Mouse (Mus musculus) intestine, embryonic 14.5 days (tissue): Measurements from ENCODE around the gene St3gal3. TPM values are rescaled to one million over a fixed set of nuclear protein-coding genes. Genes with fewer than 3 reads are reported as not detected.

Experiments
- ATAC-seq: fragments of 200-750 bp; cut with Nextera tagmentation; replicated peaks from 2 replicates; pipeline ENCODE4 v1.8.0; 2017; ENCODE audit warnings: low read depth, moderate number of reproducible peaks, moderate TSS enrichment, moderate library complexity; ENCODE audit not compliant: low FRiP score, low TSS enrichment
- DNase-seq: peaks from one replicate; pipeline ENCODE4 v3.0.0-alpha.2; 2018; ENCODE audit warnings: low spot score
- H3K27ac ChIP-seq: fragments of 300-500 bp; sonication (generic); 2 replicates; pipeline ENCODE4 v1.5.1; 2014; ENCODE audit warnings: low read depth, mild to moderate bottlenecking, control low read depth
- H3K27me3 ChIP-seq: fragments of 300-500 bp; sonication (generic); replicated peaks from 2 replicates; pipeline ENCODE4 v1.6.1; 2014; ENCODE audit warnings: low read length, control low read depth; ENCODE audit not compliant: control insufficient read depth, insufficient read depth
- H3K36me3 ChIP-seq: fragments of 300-500 bp; sonication (generic); 2 replicates; pipeline ENCODE4 v1.6.1; 2014; ENCODE audit warnings: low read length, control low read depth; ENCODE audit not compliant: control insufficient read depth, insufficient read depth
- H3K4me1 ChIP-seq: fragments of 300-500 bp; sonication (generic); replicated peaks from 2 replicates; pipeline ENCODE4 v1.6.1; 2014; ENCODE audit warnings: low read length, control low read depth, mixed read lengths; ENCODE audit not compliant: control insufficient read depth, insufficient read depth
- H3K4me2 ChIP-seq: fragments of 300-500 bp; sonication (generic); 2 replicates; pipeline ENCODE4 v1.6.1; 2014; ENCODE audit warnings: low read length
- H3K4me3 ChIP-seq: fragments of 300-500 bp; sonication (generic); 2 replicates; pipeline ENCODE4 v1.5.1; 2014; ENCODE audit warnings: low read depth, low read length, control low read depth, mixed read lengths
- H3K9ac ChIP-seq: fragments of 300-500 bp; sonication (generic); 2 replicates; pipeline ENCODE4 v1.6.1; 2014; ENCODE audit warnings: mild to moderate bottlenecking, low read length
- H3K9me3 ChIP-seq: fragments of 300-500 bp; sonication (generic); 2 replicates; pipeline ENCODE4 v1.6.1; 2016; ENCODE audit warnings: low read length, control low read depth; ENCODE audit not compliant: control insufficient read depth
- WGBS: fragments of 180-500 bp; shearing (Covaris S2); extraction: QIAGEN DNeasy Blood & Tissue Kit; methylation state at CpG from one replicate; pipeline ENCODE4 v1.1.7; 2014; 5-methylcytosine and 5-hydroxymethylcytosine counted together
- polyA plus RNA-seq: library from polyadenylated mRNA; unstranded; fragments of >200 nt; fragmentation: Nextera tagmentation; extraction: Ambion mirVana; gene quantifications from 2 replicates; pipeline ENCODE4 v1.2.1, GENCODE M21; 2014

St3gal3 gene
- polyA plus RNA-seq, 1 experiment from 2014 or later, result 4.7 TPM

DNA sequence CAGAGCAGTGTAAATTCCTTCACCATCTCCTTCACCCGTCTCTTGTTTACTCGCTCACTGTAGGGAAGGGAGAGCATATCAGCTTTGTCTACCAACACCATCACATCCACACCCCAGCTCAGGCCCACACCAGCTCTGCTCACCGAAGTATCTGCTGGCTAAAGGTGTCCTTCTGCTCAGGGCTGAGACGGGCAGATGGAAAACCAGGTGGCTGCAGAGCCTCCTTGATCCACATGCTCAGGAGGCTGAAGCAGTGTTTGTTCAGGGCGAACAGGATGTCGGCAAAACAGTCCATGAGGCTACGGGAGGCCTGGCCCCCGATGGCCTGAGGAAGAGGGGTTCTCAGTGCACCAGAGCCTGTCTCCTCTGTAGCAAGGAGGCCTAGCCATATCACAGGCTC is 240.1 kb downstream of the St3gal3 start:
- ATAC-seq (no peak), DNase-seq (no peak)
- H3K27ac ChIP-seq, result no peak overlapping the region
- peaks cover 60% of the 10 kb centered on the region for H3K36me3 ChIP-seq
- H3K4me2 ChIP-seq, result no peak overlapping the region
- H3K4me1 ChIP-seq, result peaks cover 6% of the 10 kb centered on the region; the same call in 1 of the 2 replicates
- H3K9me3 ChIP-seq, result no peaks in the 10 kb centered on the region
- no peaks in the 10 kb centered on the region for H3K27me3 ChIP-seq
- 86% methylated on average over 8 of the region's 8 CpGs for WGBS
- H3K9ac ChIP-seq, result no peak overlapping the region
- no peak overlapping the region for H3K4me3 ChIP-seq

DNA sequence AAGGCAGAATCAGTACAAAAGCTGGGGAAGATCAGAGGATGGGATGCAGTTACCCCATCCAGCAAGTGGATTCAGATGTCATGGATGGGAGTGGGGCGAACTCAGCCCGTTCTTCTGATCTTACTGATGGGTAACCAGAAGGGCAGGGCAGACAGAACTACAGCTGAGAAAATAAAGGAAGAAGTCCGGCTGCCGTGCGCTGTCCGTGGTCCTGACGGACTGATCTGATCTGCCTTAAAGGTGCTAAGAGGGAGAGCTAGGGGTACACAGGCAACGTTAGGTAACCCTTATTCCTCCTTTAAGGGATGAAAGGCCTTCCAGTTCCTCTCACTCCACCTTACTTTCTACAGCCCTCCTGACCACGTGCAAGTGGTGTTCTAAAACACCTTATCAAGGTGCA is 241.3 kb downstream of the St3gal3 start:
- 19% methylated on average over 9 of the region's 9 CpGs for WGBS
- H3K9ac ChIP-seq, result no peak overlapping the region
- peaks cover 56% of the 10 kb centered on the region for H3K36me3 ChIP-seq

GRCm38 (mm10) chr4:117891738-117892161 is 243.0 kb downstream of the St3gal3 start, which contains the start of gene Dph2:
Gene Dph2, minus strand, starts transcription at chr4:117892032.
- H3K4me2 ChIP-seq, result peak within 1 kb of the TSS; percentile 91
- no peaks in the 10 kb centered on the region for H3K9me3 ChIP-seq
- ATAC-seq (peak; percentile 85), DNase-seq (peak; percentile 84)
- peak within 1 kb of the TSS; percentile 48 for H3K9ac ChIP-seq
- under 1% methylated on average over 21 of the region's 21 CpGs for WGBS
- H3K4me3 ChIP-seq, result peak within 1 kb of the TSS; percentile 81
- H3K36me3 ChIP-seq, result peaks cover 42% of the 10 kb centered on the region
- H3K4me1 ChIP-seq, result peaks cover 6% of the 10 kb centered on the region; the same call in 1 of the 2 replicates
- no peaks in the 10 kb centered on the region for H3K27me3 ChIP-seq
- H3K27ac ChIP-seq, result no peak within 1 kb of the TSS

More for the DNA sequence above, 241.3 kb downstream of the St3gal3 start:
- no peak overlapping the region for H3K27ac ChIP-seq
- no peaks in the 10 kb centered on the region for H3K27me3 ChIP-seq
- no peaks in the 10 kb centered on the region for H3K9me3 ChIP-seq
- DNase-seq (peak; percentile 87), ATAC-seq (no peak)
- peaks cover 6% of the 10 kb centered on the region; the same call in 1 of the 2 replicates for H3K4me1 ChIP-seq
- H3K4me2 ChIP-seq, result no peak overlapping the region
- no peak overlapping the region for H3K4me3 ChIP-seq

DNA sequence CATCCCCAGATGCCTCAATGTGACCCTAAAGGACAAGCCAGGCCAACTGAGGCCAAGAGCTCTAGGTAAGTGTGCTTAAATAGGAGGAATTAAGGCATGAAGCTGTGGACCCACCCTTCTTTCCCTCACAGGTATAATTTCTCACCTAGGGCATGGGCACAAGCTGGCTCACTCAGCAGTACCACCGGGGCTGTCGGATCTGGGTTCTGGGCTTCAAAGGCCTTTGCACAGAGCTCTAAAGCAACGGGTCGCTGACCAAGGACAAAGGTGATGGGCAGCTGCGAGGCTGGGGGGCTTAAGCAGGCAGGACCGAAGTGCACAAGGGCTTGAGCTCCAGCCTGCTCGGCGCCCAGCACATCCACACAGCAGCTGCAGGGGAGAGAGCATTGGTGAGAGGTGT is 244.0 kb downstream of the St3gal3 start:
- no peaks in the 10 kb centered on the region for H3K9me3 ChIP-seq
- 87% methylated on average over 8 of the region's 8 CpGs for whole genome bisulfite sequencing
- no peak for ATAC-seq
- no peaks in the 10 kb centered on the region for H3K27me3 ChIP-seq
- H3K9ac ChIP-seq, result no peak overlapping the region
- peaks cover 34% of the 10 kb centered on the region for H3K36me3 ChIP-seq
- no peak for DNase-seq
- H3K4me2 ChIP-seq, result peak overlapping the region; percentile 91; the same call in 1 of the 2 replicates
- H3K27ac ChIP-seq, result no peak overlapping the region
- H3K4me1 ChIP-seq, result peaks cover 12% of the 10 kb centered on the region
- H3K4me3 ChIP-seq, result peak overlapping the region; percentile 81; the same call in 1 of the 2 replicates

- DNase-seq, result no peak
- Histone ChIP-seq H3K4me3 (no peak overlapping the region), H3K27me3 (no peaks in the 10 kb centered on the region), H3K36me3 (peaks cover 34% of the 10 kb centered on the region), H3K4me2 (no peak overlapping the region), H3K9me3 (no peaks in the 10 kb centered on the region), H3K27ac (no peak overlapping the region), H3K4me1 (peaks cover 12% of the 10 kb centered on the region), H3K9ac (no peak overlapping the region)
- ATAC-seq, result no peak
- WGBS, result 91% methylated on average over 14 of the region's 14 CpGs
Observed at GRCm38 (mm10) chr4:117890031-117890430, 244.7 kb downstream of the St3gal3 start.

DNA sequence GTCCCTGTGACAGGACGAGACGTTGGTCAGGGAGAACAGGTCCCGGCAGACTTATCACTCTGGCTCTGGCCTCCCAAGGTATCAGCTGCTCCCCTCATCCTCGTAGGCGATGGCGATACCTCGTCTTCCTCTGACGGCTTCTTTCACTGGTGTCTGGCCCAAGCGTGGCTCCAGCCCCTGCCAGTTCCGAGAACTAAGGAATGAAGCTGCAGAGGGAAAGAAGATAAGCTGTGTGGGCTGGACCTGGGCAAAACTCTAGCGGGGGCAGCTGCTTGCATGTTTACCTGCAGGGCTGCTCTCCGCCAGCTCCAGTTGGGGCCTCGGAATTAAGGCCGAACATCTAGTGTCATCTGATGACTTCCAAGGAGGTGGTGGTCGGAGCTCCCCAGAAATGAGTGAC is 245.2 kb downstream of the St3gal3 start:
- no peaks in the 10 kb centered on the region for H3K9me3 ChIP-seq
- H3K9ac ChIP-seq, result no peak overlapping the region
- no peak overlapping the region for H3K4me3 ChIP-seq
- no peak overlapping the region for H3K27ac ChIP-seq
- ATAC-seq (no peak), DNase-seq (no peak)
- H3K4me2 ChIP-seq, result no peak overlapping the region
- peaks cover 36% of the 10 kb centered on the region for H3K36me3 ChIP-seq
- H3K4me1 ChIP-seq, result peaks cover 12% of the 10 kb centered on the region
- WGBS, result 88% methylated on average over 15 of the region's 15 CpGs
- no peaks in the 10 kb centered on the region for H3K27me3 ChIP-seq

DNA sequence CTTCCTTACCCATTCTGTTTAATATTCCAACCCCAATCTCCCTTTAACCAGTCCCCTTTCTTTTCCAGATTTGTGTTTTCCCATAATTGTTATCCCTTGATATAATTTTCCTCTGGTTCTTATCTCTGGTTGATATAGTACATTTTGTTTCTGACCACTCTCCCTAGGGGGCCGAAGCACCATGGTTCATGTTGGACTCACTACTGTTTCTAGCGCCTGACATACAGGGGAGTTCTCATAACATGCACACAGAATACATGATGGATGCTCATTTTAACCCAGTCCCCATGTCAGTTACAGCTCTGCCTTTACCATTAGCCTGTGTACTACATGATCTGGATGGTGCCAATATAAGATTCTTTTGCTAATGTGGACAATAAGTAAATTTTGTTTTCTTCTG is 246.8 kb downstream of the St3gal3 start:
- DNase-seq (no peak), ATAC-seq (no peak)
- H3K36me3 ChIP-seq, result peaks cover 33% of the 10 kb centered on the region
- no peaks in the 10 kb centered on the region for H3K9me3 ChIP-seq
- no peak overlapping the region for H3K9ac ChIP-seq
- H3K4me1 ChIP-seq, result peaks cover 16% of the 10 kb centered on the region
- no peaks in the 10 kb centered on the region for H3K27me3 ChIP-seq
- peak overlapping the region; percentile 93 for H3K4me2 ChIP-seq
- 66% methylated on average over 2 of the region's 2 CpGs for WGBS
- no peak overlapping the region for H3K4me3 ChIP-seq
- H3K27ac ChIP-seq, result no peak overlapping the region

DNA sequence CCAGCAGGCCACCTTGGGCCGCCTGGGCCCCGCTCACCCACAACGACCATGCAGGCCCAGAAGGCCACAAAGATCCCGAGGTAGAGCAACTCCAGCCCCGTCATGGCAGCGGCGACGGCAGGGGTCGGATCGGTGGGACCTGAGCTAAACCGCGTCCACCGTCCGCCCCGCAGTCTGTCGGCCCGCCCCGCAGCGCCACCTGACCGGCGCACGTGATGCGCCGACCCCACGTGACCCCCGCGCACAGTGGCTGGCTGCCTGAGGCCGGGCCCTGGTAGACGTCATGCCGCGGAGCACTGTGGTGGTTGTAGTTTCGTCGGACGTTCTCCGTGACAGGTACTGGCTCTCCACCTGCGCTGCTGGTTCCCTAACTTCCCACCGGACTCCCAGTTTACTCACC is 247.6 kb downstream of the St3gal3 start, which contains the start of gene Atp6v0b:
Atp6v0b (minus strand) TSS at position 201 of the 400 bp plus-strand sequence.
- peak within 1 kb of the TSS; percentile 93 for H3K4me2 ChIP-seq
- 0 out of 2 replicates have a peak within 1 kb of the TSS, but pooled peaks have one; percentile 22 for H3K27ac ChIP-seq
- H3K4me3 ChIP-seq, result peak within 1 kb of the TSS; percentile 93
- 0% methylated on average over 37 of the region's 37 CpGs for WGBS
- peak within 1 kb of the TSS; percentile 69 for H3K9ac ChIP-seq
- H3K27me3 ChIP-seq, result no peaks in the 10 kb centered on the region
- H3K36me3 ChIP-seq, result peaks cover 33% of the 10 kb centered on the region
- peaks cover 21% of the 10 kb centered on the region for H3K4me1 ChIP-seq
- peak; percentile 85 for ATAC-seq
- peak; percentile 93 for DNase-seq
- H3K9me3 ChIP-seq, result no peaks in the 10 kb centered on the region

- Histone ChIP-seq H3K4me3 (peak overlapping the region; percentile 93), H3K4me1 (peaks cover 22% of the 10 kb centered on the region), H3K27me3 (no peaks in the 10 kb centered on the region), H3K27ac (0 out of 2 replicates have a peak overlapping the region, but pooled peaks have one; percentile 22), H3K9me3 (no peaks in the 10 kb centered on the region), H3K4me2 (peak overlapping the region; percentile 93), H3K9ac (peak overlapping the region; percentile 69), H3K36me3 (peaks cover 33% of the 10 kb centered on the region)
- ATAC-seq (peak; percentile 9; the same call in 1 of the 2 replicates), DNase-seq (no peak)
- 3% methylated on average over 24 of the region's 24 CpGs for WGBS
Observed at GRCm38 (mm10) chr4:117886644-117887043, 248.1 kb downstream of the St3gal3 start.
